Mouse (Mus musculus) adrenal gland, postnatal 25 days (tissue): ENCODE data around the gene Scgb1b2. TPM values are rescaled to one million over a fixed set of nuclear protein-coding genes. Genes with fewer than 3 reads are reported as not detected.

ENCODE experiments used
- DNase-seq: peaks from one replicate; pipeline ENCODE4 v3.0.0; 2021; ENCODE audit warnings: mixed read lengths
- long read RNA-seq: library from polyadenylated mRNA; stranded (forward); transcript quantifications from one replicate; pipeline ENCODE4 v2.0.0, GENCODE M21; 2021
- total RNA-seq: library from RNA; stranded (reverse); gene quantifications from 2 replicates; pipeline ENCODE4 v1.2.3, GENCODE M21; 2021

The Scgb1b2 gene
- total RNA-seq, result not detected in 2 replicates
- long read RNA-seq, result 0 reads

DNA sequence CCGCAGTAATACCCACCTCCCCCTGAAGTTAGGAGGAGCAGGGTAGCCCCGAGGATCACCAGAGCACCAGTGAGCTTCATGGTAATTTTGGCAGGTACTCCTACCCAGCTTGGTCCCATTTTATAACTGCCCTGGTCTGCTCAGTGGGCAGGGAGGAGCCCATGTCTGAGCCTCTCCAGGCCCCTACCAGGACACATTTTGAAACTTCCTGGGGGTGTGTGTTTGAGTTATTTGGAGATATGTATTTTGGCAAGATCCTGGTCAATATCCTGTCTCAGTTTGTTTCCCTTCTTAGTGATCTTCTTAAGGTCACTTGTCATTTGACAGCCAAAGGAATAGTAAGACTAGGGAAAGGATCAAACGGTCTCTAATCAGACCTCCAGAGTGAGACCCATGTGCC is at the start of gene Scgb1b2:
Gene Scgb1b2, minus strand, starts transcription at position 101 of the 400 bp plus-strand sequence.
- no peak for DNase-seq

DNA sequence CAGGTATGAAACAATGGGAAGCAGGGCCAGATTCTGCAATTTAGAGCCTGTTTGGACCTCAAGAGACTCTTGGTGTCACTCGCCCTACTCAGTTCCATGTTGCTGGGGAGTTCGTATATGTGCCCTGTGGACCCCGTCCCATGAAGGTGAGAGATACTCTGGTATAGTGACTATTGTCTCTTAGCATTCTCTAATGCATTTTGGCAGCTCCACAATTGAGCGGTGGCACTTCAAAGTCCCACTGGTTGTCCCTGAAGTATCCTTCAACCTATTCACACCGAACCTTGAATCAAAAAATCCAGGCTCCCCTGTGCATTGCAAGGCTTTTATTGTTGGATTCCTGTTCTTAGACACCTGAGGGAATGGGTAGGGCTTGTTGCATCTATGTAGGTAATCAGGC is 1.4 kb downstream of the Scgb1b2 start, which contains the start of gene Scgb2b2:
Gene Scgb2b2, plus strand, starts transcription at position 301 of the 400 bp plus-strand sequence.
- DNase-seq, result no peak

Other genes starting within 250 kb of the Scgb1b2 start
- 35.9 and 36.5 TPM in 2 replicates for gene Fxyd5, start 249.3 kb downstream of the Scgb1b2 start, total RNA-seq
- gene Fxyd7, start 240.4 kb downstream of the Scgb1b2 start, total RNA-seq, result 0.55 TPM in 1 of 2 replicates, not detected in the other
- gene Fxyd1, start 234.6 kb downstream of the Scgb1b2 start, total RNA-seq, result 151 and 212 TPM in 2 replicates
- 3.7 and 3.8 TPM in 2 replicates for gene Lgi4, start 232.5 kb downstream of the Scgb1b2 start, total RNA-seq
- gene Fxyd3, start 215.1 kb downstream of the Scgb1b2 start, total RNA-seq, result 0.73 and 1.9 TPM in 2 replicates
- 1.4 and 4.5 TPM in 2 replicates for gene Hpn, start 176.5 kb downstream of the Scgb1b2 start, total RNA-seq
- gene Scn1b, start 164.8 kb downstream of the Scgb1b2 start, total RNA-seq, result 10.1 and 11.3 TPM in 2 replicates
- 42.9 and 50.5 TPM in 2 replicates for gene Gramd1a, start 135.9 kb downstream of the Scgb1b2 start, total RNA-seq
- not detected in 2 replicates for gene Scgb2b2, start 1.3 kb downstream of the Scgb1b2 start, total RNA-seq
- not detected in 2 replicates for gene Scgb2b3, start 70.3 kb upstream of the Scgb1b2 start, total RNA-seq
- gene Scgb1b3, start 83.8 kb upstream of the Scgb1b2 start, total RNA-seq, result not detected in 2 replicates